Comparison of ENCODE assay signal across 23 mouse cellular contexts in genomic region chr7:19467638-19468037, GRCm38 (mm10). TPM values are rescaled to one million over a fixed set of nuclear protein-coding genes. Genes with fewer than 3 reads are reported as not detected.
DNase-seq lines count a peak whose midpoint lies in the region; ATAC-seq and TF ChIP-seq lines count a peak whose summit lies in the region.
"Had no signal": no experiment of that assay in that cellular context is flagged by ENCODE, and none has a peak within 500 bp of the region (broad histone marks: within the 10 kb centered on the region; RNA-seq: fewer than 3 reads in every experiment).

No protein-coding gene starts in this region.

- H3K9me3 ChIP-seq in liver, postnatal 0 days (ENCODE audit: low read length): no peaks in the 10 kb centered on the region
- H3K9me3 ChIP-seq in stomach, postnatal 0 days (ENCODE audit: control insufficient read depth, low read length): no peaks in the 10 kb centered on the region
- H3K9me3 ChIP-seq: limb, embryonic 15.5 days; midbrain, embryonic 12.5 days; neural tube, embryonic 13.5 days had no signal

- peaks cover 13% of the 10 kb centered on the region; the same call in 1 of the 2 replicates for H3K27me3 ChIP-seq in liver, postnatal 0 days (ENCODE audit: insufficient read depth, low read length)
- no peaks in the 10 kb centered on the region; the same call in 1 of the 2 replicates for H3K27me3 ChIP-seq in stomach, postnatal 0 days (ENCODE audit: control insufficient read depth, insufficient read depth, low read length)

- TF ChIP-seq CTCF in liver, postnatal 0 days (IDR thresholded peaks at IDR 0.05; ENCODE audit: low read depth): no peak
- no peak for TF ChIP-seq CTCF in stomach, postnatal 0 days (IDR thresholded peaks at IDR 0.05; ENCODE audit: low read depth)

- H3K4me1 ChIP-seq in liver, postnatal 0 days (ENCODE audit: insufficient read depth): peaks cover 10% of the 10 kb centered on the region; the same call in 1 of the 2 replicates
- no peaks in the 10 kb centered on the region for H3K4me1 ChIP-seq in stomach, postnatal 0 days (replicated peaks; ENCODE audit: control insufficient read depth, insufficient read depth)
- H3K4me1 ChIP-seq: midbrain, embryonic 12.5 days; neural tube, embryonic 13.5 days had no signal

- H3K27ac ChIP-seq in liver, postnatal 0 days (ENCODE audit: low read depth): no peak overlapping the region
- H3K27ac ChIP-seq in stomach, postnatal 0 days (replicated peaks): no peak overlapping the region
- H3K27ac ChIP-seq: kidney, postnatal 0 days; limb, embryonic 15.5 days; midbrain, embryonic 12.5 days; neural tube, embryonic 13.5 days had no signal

- no peak for TF ChIP-seq EP300 in liver, postnatal 0 days (IDR thresholded peaks at IDR 0.05; ENCODE audit: low read depth)
- no peak for TF ChIP-seq EP300 in stomach, postnatal 0 days (optimal IDR thresholded peaks at IDR 0.05)

- peak; percentile 47 to 72 for DNase-seq in adrenal gland, adult (ENCODE audit: inconsistent age in 2 of 2, low spot score in 1 of 2)
- DNase-seq in adrenal gland, adult 18-20 months (ENCODE audit: low spot score in 2 of 2): no peak
- DNase-seq in kidney, postnatal 36 days: peak; percentile 57 to 77
- no peak for DNase-seq in kidney, postnatal 14 days
- peak; percentile 53 for DNase-seq in liver, postnatal 0 days
- peak; percentile 46 for DNase-seq in stomach, postnatal 0 days (ENCODE audit: low spot score)
- DNase-seq in cerebellum, adult 9-10 months: no peak
- no peak for DNase-seq in spleen, postnatal 14 days (ENCODE audit: low spot score in 2 of 2)
- DNase-seq: cerebellum, adult 2 months; gastrocnemius, postnatal 14 days; lung, embryonic 14.5 days; lung, postnatal 36 days; spleen, adult 18-20 months; thymus, postnatal 25 days had no signal

- H3K4me3 ChIP-seq in liver, postnatal 0 days (ENCODE audit: low read depth, low read length): no peak overlapping the region
- no peak overlapping the region for H3K4me3 ChIP-seq in stomach, postnatal 0 days (ENCODE audit: low read depth, low read length)
- H3K4me3 ChIP-seq: erythroblast, embryonic 14.5 days; limb, embryonic 15.5 days; midbrain, embryonic 12.5 days; neural tube, embryonic 13.5 days had no signal

- WGBS in liver, postnatal 0 days (ENCODE audit: insufficient replicate concordance): 41% methylated on average over 6 of the region's 6 CpGs
- 35% methylated on average over 6 of the region's 6 CpGs for WGBS in stomach, postnatal 0 days

- no peaks in the 10 kb centered on the region for H3K36me3 ChIP-seq in liver, postnatal 0 days (replicated peaks; ENCODE audit: insufficient read depth, low read length)
- H3K36me3 ChIP-seq in stomach, postnatal 0 days (ENCODE audit: control insufficient read depth, insufficient read depth, low read length): no peaks in the 10 kb centered on the region
- H3K36me3 ChIP-seq: limb, embryonic 15.5 days; midbrain, embryonic 12.5 days; neural tube, embryonic 13.5 days had no signal

- no peak overlapping the region for H3K4me2 ChIP-seq in liver, postnatal 0 days (ENCODE audit: low read depth, low read length)
- H3K4me2 ChIP-seq in stomach, postnatal 0 days (replicated peaks; ENCODE audit: low read depth): no peak overlapping the region
- H3K4me2 ChIP-seq: limb, embryonic 15.5 days; lung, embryonic 14.5 days; midbrain, embryonic 12.5 days; neural tube, embryonic 13.5 days had no signal

- ATAC-seq in liver, postnatal 0 days: no peak
- peak; percentile 4; the same call in 1 of the 2 replicates for ATAC-seq in stomach, postnatal 0 days (ENCODE audit: low FRiP score, low TSS enrichment)
- ATAC-seq: forebrain, embryonic 14.5 days had no signal

- H3K9ac ChIP-seq in liver, postnatal 0 days (replicated peaks): no peak overlapping the region
- no peak overlapping the region for H3K9ac ChIP-seq in stomach, postnatal 0 days (ENCODE audit: low read length)
- H3K9ac ChIP-seq: limb, embryonic 15.5 days; lung, embryonic 14.5 days; midbrain, embryonic 12.5 days; neural tube, embryonic 13.5 days had no signal

RNA-seq across cellular contexts. Expression of gene Exoc3l2, which starts 4.5 kb away (rescaled TPM):
- 10 to 100 TPM; 31.7 to 36.8 TPM for total RNA-seq in adrenal gland, adult 18-20 months (2021)
- polyA plus RNA-seq in liver, postnatal 0 days (2015; fragmentation: Nextera tagmentation; extraction: Ambion mirVana): 1.1 and 1.7 TPM in 2 replicates
- polyA plus RNA-seq in stomach, postnatal 0 days (2015; fragmentation: Nextera tagmentation; extraction: Ambion mirVana): 0.97 and 1.1 TPM in 2 replicates

RNA-seq across cellular contexts. Expression of gene Mark4, which starts 9.0 kb away (rescaled TPM):
- 10 to 100 TPM; 35.9 to 54.0 TPM for total RNA-seq in adrenal gland, adult 18-20 months (2021)
- 1.8 and 2.0 TPM in 2 replicates for polyA plus RNA-seq in liver, postnatal 0 days (2015; fragmentation: Nextera tagmentation; extraction: Ambion mirVana)
- polyA plus RNA-seq in stomach, postnatal 0 days (2015; fragmentation: Nextera tagmentation; extraction: Ambion mirVana): 5.2 and 5.3 TPM in 2 replicates

RNA-seq across cellular contexts. Expression of gene Bloc1s3, which starts 40.5 kb away (rescaled TPM):
- 10 to 100 TPM in 1 of 2 experiments, 1 to 10 TPM in 1; 8.4 to 10.0 TPM for total RNA-seq in adrenal gland, adult 18-20 months (2021)
- 0.94 and 1.1 TPM in 2 replicates for polyA plus RNA-seq in liver, postnatal 0 days (2015; fragmentation: Nextera tagmentation; extraction: Ambion mirVana)
- 3.2 and 3.7 TPM in 2 replicates for polyA plus RNA-seq in stomach, postnatal 0 days (2015; fragmentation: Nextera tagmentation; extraction: Ambion mirVana)

RNA-seq across cellular contexts. Expression of gene Trappc6a, which starts 40.6 kb away (rescaled TPM):
- total RNA-seq in adrenal gland, adult 18-20 months (2021): 10 to 100 TPM; 70.0 to 92.4 TPM
- polyA plus RNA-seq in liver, postnatal 0 days (2015; fragmentation: Nextera tagmentation; extraction: Ambion mirVana): 51.6 and 52.5 TPM in 2 replicates
- 113 and 123 TPM in 2 replicates for polyA plus RNA-seq in stomach, postnatal 0 days (2015; fragmentation: Nextera tagmentation; extraction: Ambion mirVana)

RNA-seq across cellular contexts. Expression of gene Nkpd1, which starts 50.0 kb away (rescaled TPM):
- under 1 TPM in 1 of 2 experiments, not detected in 1; 0.17 TPM for total RNA-seq in adrenal gland, adult 18-20 months (2021)
- not detected in 2 replicates for polyA plus RNA-seq in liver, postnatal 0 days (2015; fragmentation: Nextera tagmentation; extraction: Ambion mirVana)
- polyA plus RNA-seq in stomach, postnatal 0 days (2015; fragmentation: Nextera tagmentation; extraction: Ambion mirVana): 30.8 and 33.0 TPM in 2 replicates
- total RNA-seq: gastrocnemius, postnatal 14 days; hematopoietic stem cell, adult 5-6 weeks had no signal
- polyA plus RNA-seq: embryonic facial prominence, embryonic 11.5 days; heart, embryonic 16.5 days; kidney, postnatal 0 days had no signal

Comparison
In these comparisons a context has a peak if more than half of its experiments do, and no peak if none do; other contexts are left out.
1. DNase-seq: peak in adrenal gland, adult (2 of 2), kidney, postnatal 36 days (2 of 2), liver, postnatal 0 days (single experiment) and stomach, postnatal 0 days (single experiment); none in adrenal gland, adult 18-20 months (0 of 2), kidney, postnatal 14 days (single experiment), cerebellum, adult 9-10 months (single experiment) and spleen, postnatal 14 days (0 of 2).